Mouse (Mus musculus): ENCODE measurements around the gene Ftsj3. TPM values are rescaled to one million over a fixed set of nuclear protein-coding genes. Genes with fewer than 3 reads are reported as not detected.

Gene Ftsj3
- total RNA-seq (2014; rRNA removed; ENCODE audit: low replicate concordance) = 21.2 and 32.7 TPM in 2 replicates
- polyA plus RNA-seq (2015; fragmentation: Nextera tagmentation; extraction: Ambion mirVana) = 19.2 and 23.1 TPM in 2 replicates

DNA sequence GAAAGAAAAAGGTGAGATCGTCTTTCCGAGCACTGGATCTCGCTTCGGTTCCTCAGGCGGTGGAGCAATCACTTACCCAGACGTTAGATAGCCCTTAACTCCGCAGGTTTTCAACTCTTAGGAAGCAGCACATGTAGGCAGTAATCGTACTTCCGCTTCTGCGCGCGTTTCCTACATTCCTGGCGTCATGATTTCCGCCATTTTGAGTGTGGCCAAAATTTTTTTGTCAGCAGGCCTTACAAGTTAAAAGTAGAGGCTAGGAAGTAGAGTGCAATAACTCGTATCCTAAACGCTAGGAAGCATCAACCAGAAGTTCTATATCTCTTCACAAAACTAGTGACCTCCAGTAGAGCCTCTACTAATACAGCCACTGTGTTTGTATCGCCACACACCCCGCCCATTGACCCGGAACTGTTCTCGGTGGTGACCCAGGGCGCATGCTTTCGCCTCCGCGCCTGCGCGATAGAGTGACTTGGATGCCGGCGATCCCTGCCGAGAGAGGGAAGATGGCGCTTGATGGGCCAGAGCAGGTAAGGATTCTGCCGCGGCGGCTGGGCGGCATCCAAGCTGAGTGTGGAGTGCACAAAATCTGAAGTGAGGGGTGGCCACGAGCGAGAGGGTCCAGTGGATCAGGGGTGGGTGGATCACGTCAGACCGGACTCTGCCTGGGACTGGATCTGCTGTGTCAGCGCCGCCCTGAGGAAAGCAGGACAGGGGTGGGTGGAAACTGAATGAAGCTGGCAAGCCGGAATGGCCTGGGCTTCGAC is at the start of gene Ftsj3, which contains the start of gene Psmc5:
Gene Ftsj3, minus strand, starts transcription at position 395 of the 767 bp plus-strand sequence.
Gene Psmc5, plus strand, starts transcription at position 470 of the 767 bp plus-strand sequence.
- H3K27me3 ChIP-seq (ENCODE audit: control insufficient read depth, insufficient read depth, low read length) = no peaks in the 10 kb centered on the region
- H3K9ac ChIP-seq (replicated peaks; ENCODE audit: low read depth, low read length) = peak within 1 kb of the TSS; percentile 86
- DNase-seq (ENCODE audit: low spot score) = peak; percentile 97
- H3K27ac ChIP-seq (ENCODE audit: low read depth) = peak within 1 kb of the TSS; percentile 84
- H3K4me3 ChIP-seq (ENCODE audit: low read depth, low read length) = peak within 1 kb of the TSS; percentile 98
- peak within 1 kb of the TSS; percentile 98 for H3K4me2 ChIP-seq (ENCODE audit: low read depth, low read length)
- peaks cover 33% of the 10 kb centered on the region for H3K36me3 ChIP-seq (replicated peaks; ENCODE audit: control insufficient read depth, insufficient read depth, low read length)
- ATAC-seq (ENCODE audit: insufficient read depth, low read depth) = peak; percentile 98
- H3K9me3 ChIP-seq (replicated peaks; ENCODE audit: control insufficient read depth, low read length) = no peaks in the 10 kb centered on the region
- TF ChIP-seq CTCF (IDR thresholded peaks at IDR 0.05; ENCODE audit: low read depth) = peak; percentile 33
- TF ChIP-seq EP300 (IDR thresholded peaks at IDR 0.05; ENCODE audit: low read depth) = no peak
- peaks cover 15% of the 10 kb centered on the region for H3K4me1 ChIP-seq (ENCODE audit: control insufficient read depth, insufficient read depth)
- under 1% methylated on average over 42 of the region's 42 CpGs for WGBS

DNA sequence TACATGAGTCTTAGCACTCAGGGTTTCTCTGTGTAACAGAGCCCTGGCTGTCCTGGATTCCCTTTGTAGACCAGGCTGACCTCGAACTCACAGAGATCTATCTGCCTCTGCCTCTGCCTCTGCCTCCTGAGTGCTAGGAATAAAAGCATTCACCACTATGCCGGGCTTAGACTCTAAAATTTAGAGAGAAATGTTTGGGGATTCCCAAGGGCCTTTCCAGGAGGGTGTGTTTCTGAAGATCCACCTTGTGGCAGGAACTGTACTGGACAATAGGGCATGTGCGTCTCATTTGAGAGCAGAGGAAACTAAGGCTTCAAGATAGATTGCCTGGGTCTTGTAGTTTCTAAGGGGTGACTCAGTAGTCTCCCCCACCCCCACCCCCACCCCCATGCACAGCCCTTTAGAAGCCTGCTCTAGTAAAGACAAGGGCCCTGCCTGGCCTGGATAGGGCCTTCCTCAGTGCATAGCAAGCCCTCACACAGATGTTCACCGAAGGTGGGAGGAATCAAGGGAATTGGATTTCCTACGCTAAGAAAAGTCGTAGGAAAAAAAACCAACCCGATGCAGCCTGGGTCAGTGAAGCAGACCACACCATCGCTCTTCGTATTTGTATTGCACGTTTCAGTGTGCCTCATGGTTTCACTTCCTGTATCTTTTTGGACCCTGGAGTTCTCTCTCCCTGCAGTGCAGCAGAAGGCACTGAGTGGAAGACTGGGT is 49.6 kb upstream of the Ftsj3 start:
- ATAC-seq (ENCODE audit: insufficient read depth, low read depth) = no peak
- Histone ChIP-seq H3K27me3 (ENCODE audit: control insufficient read depth, insufficient read depth, low read length) (no peaks in the 10 kb centered on the region), H3K4me3 (ENCODE audit: low read depth, low read length) (no peak overlapping the region), H3K4me2 (ENCODE audit: low read depth, low read length) (no peak overlapping the region), H3K9ac (replicated peaks; ENCODE audit: low read depth, low read length) (no peak overlapping the region), H3K4me1 (ENCODE audit: control insufficient read depth, insufficient read depth) (no peaks in the 10 kb centered on the region), H3K36me3 (replicated peaks; ENCODE audit: control insufficient read depth, insufficient read depth, low read length) (no peaks in the 10 kb centered on the region), H3K27ac (ENCODE audit: low read depth) (no peak overlapping the region), H3K9me3 (replicated peaks; ENCODE audit: control insufficient read depth, low read length) (no peaks in the 10 kb centered on the region)
- DNase-seq (ENCODE audit: low spot score) = no peak
- TF ChIP-seq CTCF (IDR thresholded peaks at IDR 0.05; ENCODE audit: low read depth) = no peak
- no peak for TF ChIP-seq EP300 (IDR thresholded peaks at IDR 0.05; ENCODE audit: low read depth)
- WGBS = 78% methylated on average over 10 of the region's 10 CpGs

DNA sequence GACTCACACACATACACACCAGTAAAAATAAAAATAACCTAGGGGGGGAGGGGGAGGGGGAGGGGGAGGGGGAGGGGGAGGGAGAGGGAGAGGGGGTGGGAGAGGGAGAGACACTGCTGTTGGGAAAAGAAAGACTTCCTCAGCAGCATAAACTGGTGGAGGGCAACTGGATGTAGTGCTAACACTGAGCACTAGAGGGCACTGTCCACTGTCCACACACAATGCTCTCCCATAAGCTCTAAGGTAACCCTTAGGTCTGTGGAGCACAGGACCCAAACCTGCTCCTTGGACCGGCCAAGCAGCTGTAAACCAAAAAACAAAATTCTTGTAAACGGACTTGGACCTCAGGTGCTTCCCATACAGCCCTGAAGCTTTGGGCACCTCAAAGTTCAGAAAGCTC is 46.8 kb upstream of the Ftsj3 start:
- ATAC-seq (ENCODE audit: insufficient read depth, low read depth) = peak; percentile 78; the same call in 1 of the 2 replicates
- H3K9me3 ChIP-seq (replicated peaks; ENCODE audit: control insufficient read depth, low read length) = no peaks in the 10 kb centered on the region
- TF ChIP-seq CTCF (IDR thresholded peaks at IDR 0.05; ENCODE audit: low read depth) (peak; percentile 87), EP300 (IDR thresholded peaks at IDR 0.05; ENCODE audit: low read depth) (no peak)
- H3K4me2 ChIP-seq (ENCODE audit: low read depth, low read length) = no peak overlapping the region
- no peak overlapping the region for H3K4me3 ChIP-seq (ENCODE audit: low read depth, low read length)
- H3K27ac ChIP-seq (ENCODE audit: low read depth) = no peak overlapping the region
- no peak overlapping the region for H3K9ac ChIP-seq (replicated peaks; ENCODE audit: low read depth, low read length)
- 20% methylated on average over 2 of the region's 2 CpGs for WGBS
- peak; percentile 46 for DNase-seq (ENCODE audit: low spot score)
- no peaks in the 10 kb centered on the region for H3K36me3 ChIP-seq (replicated peaks; ENCODE audit: control insufficient read depth, insufficient read depth, low read length)
- H3K27me3 ChIP-seq (ENCODE audit: control insufficient read depth, insufficient read depth, low read length) = no peaks in the 10 kb centered on the region
- no peaks in the 10 kb centered on the region for H3K4me1 ChIP-seq (ENCODE audit: control insufficient read depth, insufficient read depth)

DNA sequence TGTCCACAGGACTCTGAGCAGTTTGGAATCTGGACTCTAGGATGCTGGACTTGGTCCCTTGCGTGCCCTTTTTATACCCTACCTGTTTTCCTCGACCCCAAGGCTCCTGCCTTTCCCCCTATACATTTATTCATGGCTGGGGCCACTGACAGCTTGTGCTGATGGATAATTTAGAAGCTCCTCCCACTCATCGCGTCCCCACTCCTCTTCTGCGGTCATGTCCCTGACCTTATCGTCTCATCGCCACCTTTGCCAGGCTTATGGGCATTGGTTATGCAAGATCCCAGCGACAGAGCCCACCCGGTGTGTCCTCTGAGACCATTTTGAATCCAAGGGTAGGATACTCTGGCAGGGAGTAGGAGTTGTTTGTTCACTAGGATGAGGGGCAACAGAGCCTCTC is 45.9 kb upstream of the Ftsj3 start, which contains the start of gene Gh:
Gene Gh, minus strand, starts transcription at position 101 of the 400 bp plus-strand sequence.
- WGBS = 81% methylated on average over 9 of the region's 9 CpGs

DNA sequence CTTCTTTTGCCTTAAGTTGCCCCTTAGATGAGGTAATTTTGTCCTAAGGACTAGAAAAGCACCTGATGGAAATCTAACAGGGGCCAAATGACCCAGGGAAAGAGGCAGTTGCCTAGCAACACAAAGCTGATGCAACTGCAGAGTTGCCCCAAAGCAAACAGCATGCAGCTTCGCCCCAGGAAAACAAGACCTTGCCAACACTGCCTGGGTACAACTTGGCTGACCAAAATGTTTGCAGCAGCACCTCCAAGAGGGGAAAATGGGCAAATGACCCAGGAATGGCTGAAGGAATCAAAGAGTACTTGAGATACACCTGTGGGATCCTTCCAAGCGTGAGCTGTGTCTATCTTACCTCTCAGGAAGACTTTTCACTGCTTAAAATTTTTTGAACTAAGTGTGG is 36.0 kb upstream of the Ftsj3 start:
- no peak for ATAC-seq (ENCODE audit: insufficient read depth, low read depth)
- H3K27me3 ChIP-seq (ENCODE audit: control insufficient read depth, insufficient read depth, low read length) = no peaks in the 10 kb centered on the region
- H3K9me3 ChIP-seq (replicated peaks; ENCODE audit: control insufficient read depth, low read length) = no peaks in the 10 kb centered on the region
- 91% methylated on average over 2 of the region's 2 CpGs for WGBS
- H3K36me3 ChIP-seq (replicated peaks; ENCODE audit: control insufficient read depth, insufficient read depth, low read length) = no peaks in the 10 kb centered on the region
- no peak overlapping the region for H3K9ac ChIP-seq (replicated peaks; ENCODE audit: low read depth, low read length)
- H3K27ac ChIP-seq (ENCODE audit: low read depth) = no peak overlapping the region
- H3K4me1 ChIP-seq (ENCODE audit: control insufficient read depth, insufficient read depth) = no peaks in the 10 kb centered on the region
- no peak overlapping the region for H3K4me2 ChIP-seq (ENCODE audit: low read depth, low read length)
- TF ChIP-seq EP300 (IDR thresholded peaks at IDR 0.05; ENCODE audit: low read depth) (no peak), CTCF (IDR thresholded peaks at IDR 0.05; ENCODE audit: low read depth) (no peak)
- no peak overlapping the region for H3K4me3 ChIP-seq (ENCODE audit: low read depth, low read length)
- DNase-seq (ENCODE audit: low spot score) = no peak

More for the DNA sequence above, 45.9 kb upstream of the Ftsj3 start, which contains the start of gene Gh:
- no peaks in the 10 kb centered on the region for H3K4me1 ChIP-seq (ENCODE audit: control insufficient read depth, insufficient read depth)
- no peaks in the 10 kb centered on the region for H3K36me3 ChIP-seq (replicated peaks; ENCODE audit: control insufficient read depth, insufficient read depth, low read length)
- no peak within 1 kb of the TSS for H3K4me2 ChIP-seq (ENCODE audit: low read depth, low read length)
- no peak for DNase-seq (ENCODE audit: low spot score)
- ATAC-seq (ENCODE audit: insufficient read depth, low read depth) = no peak
- H3K9ac ChIP-seq (replicated peaks; ENCODE audit: low read depth, low read length) = no peak within 1 kb of the TSS
- no peak within 1 kb of the TSS for H3K27ac ChIP-seq (ENCODE audit: low read depth)
- H3K4me3 ChIP-seq (ENCODE audit: low read depth, low read length) = no peak within 1 kb of the TSS
- no peaks in the 10 kb centered on the region for H3K27me3 ChIP-seq (ENCODE audit: control insufficient read depth, insufficient read depth, low read length)
- no peak for TF ChIP-seq CTCF (IDR thresholded peaks at IDR 0.05; ENCODE audit: low read depth)
- TF ChIP-seq EP300 (IDR thresholded peaks at IDR 0.05; ENCODE audit: low read depth) = no peak
- H3K9me3 ChIP-seq (replicated peaks; ENCODE audit: control insufficient read depth, low read length) = no peaks in the 10 kb centered on the region

Measured in heart, postnatal 0 days (tissue).